Mouse (Mus musculus): Measurements from ENCODE around the gene P3h4. TPM values are rescaled to one million over a fixed set of nuclear protein-coding genes. Genes with fewer than 3 reads are reported as not detected.

The P3h4 gene
- total and polyA plus RNA-seq, 3 experiments: not detected

GRCm38 (mm10) chr11:100425851-100426250 lies 11.2 kb upstream of the P3h4 start:
- no peak overlapping the region for H3K9ac ChIP-seq (ENCODE audit: insufficient read depth, low read depth)
- H3K4me2 ChIP-seq (ENCODE audit: insufficient read depth, low read depth, poor library complexity, severe bottlenecking): no peak overlapping the region
- H3K27me3 ChIP-seq (replicated peaks): peaks cover 2% of the 10 kb centered on the region
- peaks cover 2 to 10% of the 10 kb centered on the region in 2 experiments; a peak in 2 of 4 replicates for H3K4me1 ChIP-seq (ENCODE audit: control insufficient read depth in 1 of 2, insufficient read depth in 2 of 2)
- dilution Hi-C loops (cut with MboI; ENCODE audit: extremely low pct_ligation_motif_present, extremely low pct_unique_long_range_greater_than_20kb, low sequenced_read_pairs): no loop called here
- no peaks in the 10 kb centered on the region for H3K9me3 ChIP-seq (replicated peaks; ENCODE audit: low read length)
- H3K27ac ChIP-seq (ENCODE audit: insufficient read depth, low read depth): no peak overlapping the region
- TF ChIP-seq SMC3 (IDR thresholded peaks at IDR 0.05; ENCODE audit: low read depth, low read length) (peak; percentile 79), CTCF (conservative IDR thresholded peaks at IDR 0.05 in 1 of 2, IDR thresholded peaks at IDR 0.05 in 1 of 2; ENCODE audit: low read depth in 2 of 2, low read length in 2 of 2) (peak; percentile 40 to 89), ZC3H11A (IDR thresholded peaks at IDR 0.05; ENCODE audit: low read depth, low read length) (peak; percentile 2; the same call in 1 of the 2 replicates), MYC (IDR thresholded peaks at IDR 0.05; ENCODE audit: low read depth, low read length) (no peak), RAD21 (IDR thresholded peaks at IDR 0.05; ENCODE audit: low read depth, low read length) (peak; percentile 88)
- in situ Hi-C loops (cut with MboI; ENCODE audit: low pct_ligation_motif_present, low pct_unique_long_range_greater_than_20kb, low sequenced_read_pairs): loop anchor here (5.0 kb wide), 1 partner anchor 46 kb away; the partner anchor contains the start of gene Klhl11
- H3K36me3 ChIP-seq (replicated peaks in 1 of 2; ENCODE audit: control insufficient read depth in 1 of 2, insufficient read depth in 1 of 2, low read length in 1 of 2): peaks cover 12 to 31% of the 10 kb centered on the region in 2 experiments
- H3K4me3 ChIP-seq (replicated peaks in 1 of 3; ENCODE audit: low read depth in 2 of 3, low read length in 2 of 3, poor library complexity in 1 of 3): no peak overlapping the region
- H3K79me2 ChIP-seq (replicated peaks; ENCODE audit: control insufficient read depth, extremely low read depth, insufficient read depth, poor library complexity, severe bottlenecking): no peaks in the 10 kb centered on the region
- peak; percentile 77 for DNase-seq (ENCODE audit: extremely low read depth)

DNA sequence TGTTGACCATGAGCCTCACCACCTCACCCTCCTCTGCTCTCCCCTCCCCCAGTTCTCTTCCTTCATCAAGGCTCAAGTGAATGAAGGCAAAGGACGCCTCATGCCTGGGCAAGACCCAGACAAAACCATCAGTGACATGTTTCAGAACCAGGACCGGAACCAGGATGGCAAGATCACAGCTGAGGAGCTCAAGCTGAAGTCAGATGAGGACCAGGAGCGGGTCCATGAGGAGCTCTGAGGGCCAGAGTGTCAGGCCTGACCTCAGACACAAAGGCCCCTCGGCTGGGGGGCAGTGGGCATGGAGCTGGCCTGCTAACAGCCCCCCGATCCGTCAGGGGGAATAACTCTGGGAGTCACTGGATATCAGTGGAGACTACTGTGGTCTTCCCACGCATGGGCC lies 9.2 kb upstream of the P3h4 start:
- dilution Hi-C loops (cut with MboI; ENCODE audit: extremely low pct_ligation_motif_present, extremely low pct_unique_long_range_greater_than_20kb, low sequenced_read_pairs): no loop called here
- Histone ChIP-seq H3K4me3 (replicated peaks in 1 of 3; ENCODE audit: low read depth in 2 of 3, low read length in 2 of 3, poor library complexity in 1 of 3) (no peak overlapping the region), H3K27ac (ENCODE audit: insufficient read depth, low read depth) (no peak overlapping the region), H3K79me2 (replicated peaks; ENCODE audit: control insufficient read depth, extremely low read depth, insufficient read depth, poor library complexity, severe bottlenecking) (no peaks in the 10 kb centered on the region), H3K9ac (ENCODE audit: insufficient read depth, low read depth) (no peak overlapping the region), H3K4me1 (ENCODE audit: control insufficient read depth in 1 of 2, insufficient read depth in 2 of 2) (peaks cover 2 to 10% of the 10 kb centered on the region in 2 experiments; a peak in 2 of 4 replicates), H3K9me3 (replicated peaks; ENCODE audit: low read length) (no peaks in the 10 kb centered on the region), H3K36me3 (replicated peaks in 1 of 2; ENCODE audit: control insufficient read depth in 1 of 2, insufficient read depth in 1 of 2, low read length in 1 of 2) (peaks cover 0 to 12% of the 10 kb centered on the region in 2 experiments), H3K27me3 (replicated peaks) (peaks cover 4% of the 10 kb centered on the region), H3K4me2 (ENCODE audit: insufficient read depth, low read depth, poor library complexity, severe bottlenecking) (no peak overlapping the region)
- in situ Hi-C loops (cut with MboI; ENCODE audit: low pct_ligation_motif_present, low pct_unique_long_range_greater_than_20kb, low sequenced_read_pairs): loop anchor here (5.0 kb wide), 1 partner anchor 283 kb away; no protein-coding TSS in a partner anchor
- DNase-seq (ENCODE audit: extremely low read depth): no peak
- TF ChIP-seq ETS1 (conservative IDR thresholded peaks at IDR 0.05; ENCODE audit: low read depth, low read length): no peak

DNA sequence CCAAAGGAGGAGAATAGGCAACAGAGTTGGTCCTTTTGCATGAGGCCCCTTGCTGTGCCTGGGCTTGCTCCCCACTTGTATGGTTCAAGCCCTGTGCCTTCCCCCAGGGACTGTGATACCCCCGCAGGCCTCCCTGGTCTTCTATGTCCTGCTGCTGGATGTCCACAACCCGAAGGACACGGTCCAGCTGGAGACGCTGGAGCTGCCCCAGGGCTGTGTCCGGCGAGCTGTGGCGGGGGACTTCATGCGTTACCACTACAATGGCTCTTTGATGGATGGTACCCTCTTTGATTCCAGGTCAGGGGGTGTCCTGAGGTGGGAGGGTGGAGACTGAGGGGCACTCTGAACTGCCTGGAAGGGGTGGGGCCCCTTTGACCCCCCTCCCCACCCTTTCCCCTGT lies 6.9 kb upstream of the P3h4 start:
- Histone ChIP-seq H3K27me3 (replicated peaks) (peaks cover 13% of the 10 kb centered on the region), H3K9me3 (replicated peaks; ENCODE audit: low read length) (no peaks in the 10 kb centered on the region), H3K4me2 (ENCODE audit: insufficient read depth, low read depth, poor library complexity, severe bottlenecking) (no peak overlapping the region), H3K4me1 (ENCODE audit: control insufficient read depth in 1 of 2, insufficient read depth in 2 of 2) (peaks cover 2 to 10% of the 10 kb centered on the region in 2 experiments; a peak in 2 of 4 replicates), H3K27ac (ENCODE audit: insufficient read depth, low read depth) (no peak overlapping the region), H3K36me3 (replicated peaks in 1 of 2; ENCODE audit: control insufficient read depth in 1 of 2, insufficient read depth in 1 of 2, low read length in 1 of 2) (peaks cover 0 to 3% of the 10 kb centered on the region in 2 experiments), H3K79me2 (replicated peaks; ENCODE audit: control insufficient read depth, extremely low read depth, insufficient read depth, poor library complexity, severe bottlenecking) (no peaks in the 10 kb centered on the region), H3K9ac (ENCODE audit: insufficient read depth, low read depth) (no peak overlapping the region), H3K4me3 (replicated peaks in 1 of 3; ENCODE audit: low read depth in 2 of 3, low read length in 2 of 3, poor library complexity in 1 of 3) (no peak overlapping the region)
- DNase-seq (ENCODE audit: extremely low read depth): no peak
- TF ChIP-seq MYC (IDR thresholded peaks at IDR 0.05; ENCODE audit: low read depth, low read length): no peak
- no peak for TF ChIP-seq MEF2A (IDR thresholded peaks at IDR 0.05; ENCODE audit: borderline replicate concordance, low read depth, low read length)
- no peak for TF ChIP-seq USF2 (conservative IDR thresholded peaks at IDR 0.05; ENCODE audit: low read depth, low read length)
- no peak for TF ChIP-seq RAD21 (IDR thresholded peaks at IDR 0.05; ENCODE audit: low read depth, low read length)
- TF ChIP-seq TBP (conservative IDR thresholded peaks at IDR 0.05; ENCODE audit: low read depth, low read length): no peak
- TF ChIP-seq CHD2 (IDR thresholded peaks at IDR 0.05; ENCODE audit: low read length): no peak
- no peak for TF ChIP-seq ZKSCAN1 (IDR thresholded peaks at IDR 0.05; ENCODE audit: borderline replicate concordance, low read depth, low read length)
- TF ChIP-seq CHD1 (IDR thresholded peaks at IDR 0.05; ENCODE audit: low read depth, low read length): no peak
- no peak for TF ChIP-seq ZNF384 (IDR thresholded peaks at IDR 0.05; ENCODE audit: low read depth, low read length)
- TF ChIP-seq E2F4 (IDR thresholded peaks at IDR 0.05; ENCODE audit: insufficient replicate concordance, low read depth, low read length): no peak
- TF ChIP-seq CTCF (conservative IDR thresholded peaks at IDR 0.05 in 1 of 2, IDR thresholded peaks at IDR 0.05 in 1 of 2; ENCODE audit: low read depth in 2 of 2, low read length in 2 of 2): no peak
- no peak for TF ChIP-seq RCOR1 (conservative IDR thresholded peaks at IDR 0.05; ENCODE audit: low read depth, low read length)
- no peak for TF ChIP-seq ZC3H11A (IDR thresholded peaks at IDR 0.05; ENCODE audit: low read depth, low read length)
- no peak for TF ChIP-seq HCFC1 (IDR thresholded peaks at IDR 0.05; ENCODE audit: low read depth, low read length)
- TF ChIP-seq USF1 (IDR thresholded peaks at IDR 0.05; ENCODE audit: low read depth, low read length): no peak
- TF ChIP-seq UBTF (IDR thresholded peaks at IDR 0.05; ENCODE audit: low read depth, low read length): no peak
- TF ChIP-seq ELF1 (IDR thresholded peaks at IDR 0.05; ENCODE audit: low read depth, low read length): no peak
- no peak for TF ChIP-seq NRF1 (IDR thresholded peaks at IDR 0.05; ENCODE audit: low read depth, low read length)
- no peak for TF ChIP-seq BHLHE40 (IDR thresholded peaks at IDR 0.05; ENCODE audit: low read depth, low read length)
- TF ChIP-seq MXI1 (IDR thresholded peaks at IDR 0.05; ENCODE audit: low read depth, low read length): no peak
- in situ Hi-C loops (cut with MboI; ENCODE audit: low pct_ligation_motif_present, low pct_unique_long_range_greater_than_20kb, low sequenced_read_pairs) (loop anchor here (5.0 kb wide), 1 partner anchor 286 kb away; no protein-coding TSS in a partner anchor), dilution Hi-C loops (cut with MboI; ENCODE audit: extremely low pct_ligation_motif_present, extremely low pct_unique_long_range_greater_than_20kb, low sequenced_read_pairs) (no loop called here)
